Mouse (Mus musculus): ENCODE measurements at regions not wholly inside any gene's neighbourhood (a gene's known extent, or its start where the extent isn't known, plus 50 kb on each side); places are given as distances from the start of the nearest gene placed in this dataset.

DNA sequence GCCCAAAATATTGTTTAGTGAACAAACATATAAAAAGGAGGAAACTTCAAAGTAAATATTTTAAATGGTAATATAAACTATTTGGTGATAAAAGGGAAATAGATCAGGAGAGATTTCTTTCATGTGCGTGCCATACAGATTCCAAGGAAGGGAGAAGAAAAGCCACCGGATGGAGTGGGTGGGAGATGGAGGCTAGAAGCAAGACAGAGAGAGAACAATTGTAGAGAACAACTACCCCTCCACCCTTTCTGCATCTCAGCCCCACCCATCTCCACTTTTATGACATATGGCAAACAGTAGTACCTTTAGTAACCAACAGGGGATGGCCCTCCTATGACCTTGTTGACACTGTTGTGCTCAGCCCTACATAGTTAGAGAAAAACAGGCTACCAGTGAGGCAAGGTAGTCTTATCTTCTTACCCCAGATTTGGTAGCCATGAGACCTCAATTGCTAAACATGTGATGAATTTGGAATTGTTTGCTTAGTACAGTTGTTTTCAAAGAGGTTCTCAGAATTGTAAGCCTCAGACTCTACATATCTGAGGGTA is 516.9 kb upstream of the A1bg start:
- no peaks in the 10 kb centered on the region for H3K4me1 ChIP-seq (ENCODE audit: control insufficient read depth, insufficient read depth, low read length)
- H3K27me3 ChIP-seq (ENCODE audit: control insufficient read depth, insufficient read depth, low read length), result no peaks in the 10 kb centered on the region
- no peaks in the 10 kb centered on the region for H3K9me3 ChIP-seq (ENCODE audit: control insufficient read depth, low read length)
- TF ChIP-seq POLR2A (IDR thresholded peaks at IDR 0.05; ENCODE audit: borderline replicate concordance, extremely low read depth, insufficient read depth, insufficient read length), result no peak
- WGBS, result 79% methylated on average over 2 of the region's 2 CpGs
- no peak overlapping the region for H3K4me3 ChIP-seq (replicated peaks; ENCODE audit: low read length)
- H3K36me3 ChIP-seq (ENCODE audit: control insufficient read depth, insufficient read depth, low read length), result no peaks in the 10 kb centered on the region
- no peak overlapping the region for H3K4me2 ChIP-seq (replicated peaks; ENCODE audit: low read depth, low read length, severe bottlenecking)
- DNase-seq (ENCODE audit: low spot score) (no peak), ATAC-seq (ENCODE audit: low FRiP score, low read depth) (no peak)
- H3K27ac ChIP-seq (replicated peaks; ENCODE audit: low read depth, low read length), result no peak overlapping the region
- H3K9ac ChIP-seq (ENCODE audit: low read depth, low read length, severe bottlenecking), result no peak overlapping the region

DNA sequence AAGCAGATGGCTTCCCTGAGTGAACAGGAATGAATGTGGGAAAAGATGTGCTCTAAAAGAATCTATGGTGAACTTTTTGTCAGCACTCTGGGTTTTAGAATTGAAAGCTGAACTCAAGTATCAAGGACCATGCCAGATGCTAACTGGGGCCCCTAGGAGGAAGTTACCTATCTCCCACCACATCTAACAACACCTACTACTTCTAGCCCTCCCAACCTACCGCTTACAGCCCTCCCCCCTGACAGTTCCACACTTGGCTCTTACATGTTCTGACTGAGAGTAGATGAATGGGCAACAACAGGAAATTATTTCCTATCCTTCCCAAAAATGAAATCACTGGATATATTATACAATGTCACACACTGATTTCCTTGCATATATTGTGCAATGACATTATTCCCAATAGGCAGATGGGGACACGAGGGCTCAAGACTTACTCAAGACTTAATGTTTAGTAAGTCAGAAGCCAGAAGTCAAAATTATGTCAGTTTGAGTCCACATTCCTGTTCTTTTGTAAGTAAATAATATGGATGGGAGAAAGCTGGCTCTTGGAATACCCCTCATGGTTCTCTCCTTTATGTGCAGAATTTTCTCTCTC is 506.1 kb upstream of the A1bg start:
- no peak overlapping the region for H3K4me2 ChIP-seq (replicated peaks; ENCODE audit: low read depth, low read length, severe bottlenecking)
- no peak overlapping the region for H3K4me3 ChIP-seq (replicated peaks; ENCODE audit: low read length)
- no peaks in the 10 kb centered on the region for H3K27me3 ChIP-seq (ENCODE audit: control insufficient read depth, insufficient read depth, low read length)
- H3K9me3 ChIP-seq (ENCODE audit: control insufficient read depth, low read length), result no peaks in the 10 kb centered on the region
- H3K4me1 ChIP-seq (ENCODE audit: control insufficient read depth, insufficient read depth, low read length), result no peaks in the 10 kb centered on the region
- no peak overlapping the region for H3K9ac ChIP-seq (ENCODE audit: low read depth, low read length, severe bottlenecking)
- no peaks in the 10 kb centered on the region for H3K36me3 ChIP-seq (ENCODE audit: control insufficient read depth, insufficient read depth, low read length)
- no peak overlapping the region for H3K27ac ChIP-seq (replicated peaks; ENCODE audit: low read depth, low read length)
- no peak for DNase-seq (ENCODE audit: low spot score)
- no peak for TF ChIP-seq POLR2A (IDR thresholded peaks at IDR 0.05; ENCODE audit: borderline replicate concordance, extremely low read depth, insufficient read depth, insufficient read length)
- 89% methylated on average over 2 of the region's 2 CpGs for WGBS
- ATAC-seq (ENCODE audit: low FRiP score, low read depth), result no peak

DNA sequence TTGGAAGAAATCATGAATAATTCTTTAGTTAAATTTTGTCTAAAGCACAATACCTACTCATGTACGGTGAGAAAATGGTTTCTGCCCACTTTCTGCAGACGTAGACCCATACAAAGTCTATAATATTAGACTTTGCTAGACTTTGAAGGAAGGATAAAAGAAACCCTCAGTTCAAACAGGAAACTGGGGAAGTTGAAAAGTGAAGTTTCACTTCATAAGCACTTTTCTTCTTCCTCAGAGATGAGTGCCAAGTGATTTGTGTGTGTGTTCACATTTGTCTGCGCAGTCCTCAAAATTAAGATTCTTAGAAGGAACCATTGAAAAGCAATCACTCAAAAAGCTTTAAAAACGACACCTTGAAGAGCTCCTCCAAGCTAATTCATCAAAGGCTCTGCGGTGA is 500.2 kb upstream of the A1bg start:
- Histone ChIP-seq H3K27me3 (ENCODE audit: control insufficient read depth, insufficient read depth, low read length) (no peaks in the 10 kb centered on the region), H3K9ac (ENCODE audit: low read depth, low read length, severe bottlenecking) (no peak overlapping the region), H3K4me1 (ENCODE audit: control insufficient read depth, insufficient read depth, low read length) (no peaks in the 10 kb centered on the region), H3K27ac (replicated peaks; ENCODE audit: low read depth, low read length) (no peak overlapping the region), H3K4me3 (replicated peaks; ENCODE audit: low read length) (no peak overlapping the region), H3K36me3 (ENCODE audit: control insufficient read depth, insufficient read depth, low read length) (no peaks in the 10 kb centered on the region), H3K9me3 (ENCODE audit: control insufficient read depth, low read length) (no peaks in the 10 kb centered on the region), H3K4me2 (replicated peaks; ENCODE audit: low read depth, low read length, severe bottlenecking) (no peak overlapping the region)
- no peak for ATAC-seq (ENCODE audit: low FRiP score, low read depth)
- 56% methylated on average over 5 of the region's 5 CpGs for WGBS
- no peak for TF ChIP-seq POLR2A (IDR thresholded peaks at IDR 0.05; ENCODE audit: borderline replicate concordance, extremely low read depth, insufficient read depth, insufficient read length)
- no peak for DNase-seq (ENCODE audit: low spot score)

DNA sequence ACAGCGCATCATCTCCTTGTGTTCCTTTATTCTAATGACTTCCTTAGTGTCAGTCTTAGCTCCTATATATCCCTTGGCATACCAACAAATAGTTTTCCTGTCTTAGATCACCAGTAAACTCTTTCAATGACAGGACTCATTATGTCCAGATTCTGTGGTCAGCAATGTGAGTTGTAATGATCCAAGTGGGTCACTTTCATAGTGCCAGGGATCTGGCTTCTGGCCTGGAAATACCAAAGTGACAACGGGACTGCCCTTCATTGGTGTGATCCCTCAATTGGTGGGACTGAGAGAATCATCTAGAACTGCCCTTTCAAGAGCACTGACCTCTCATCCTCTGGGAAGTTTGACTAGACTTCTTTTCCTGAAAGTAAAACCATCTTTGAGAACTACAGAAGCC is 494.7 kb upstream of the A1bg start:
- H3K9ac ChIP-seq (ENCODE audit: low read depth, low read length, severe bottlenecking), result no peak overlapping the region
- H3K36me3 ChIP-seq (ENCODE audit: control insufficient read depth, insufficient read depth, low read length), result no peaks in the 10 kb centered on the region
- no peaks in the 10 kb centered on the region for H3K27me3 ChIP-seq (ENCODE audit: control insufficient read depth, insufficient read depth, low read length)
- no peak for TF ChIP-seq POLR2A (IDR thresholded peaks at IDR 0.05; ENCODE audit: borderline replicate concordance, extremely low read depth, insufficient read depth, insufficient read length)
- whole genome bisulfite sequencing, result 89% methylated on average over 2 of the region's 2 CpGs
- no peak overlapping the region for H3K4me2 ChIP-seq (replicated peaks; ENCODE audit: low read depth, low read length, severe bottlenecking)
- H3K27ac ChIP-seq (replicated peaks; ENCODE audit: low read depth, low read length), result no peak overlapping the region
- no peaks in the 10 kb centered on the region for H3K9me3 ChIP-seq (ENCODE audit: control insufficient read depth, low read length)
- H3K4me1 ChIP-seq (ENCODE audit: control insufficient read depth, insufficient read depth, low read length), result no peaks in the 10 kb centered on the region
- H3K4me3 ChIP-seq (replicated peaks; ENCODE audit: low read length), result no peak overlapping the region
- no peak for ATAC-seq (ENCODE audit: low FRiP score, low read depth)
- DNase-seq (ENCODE audit: low spot score), result no peak

DNA sequence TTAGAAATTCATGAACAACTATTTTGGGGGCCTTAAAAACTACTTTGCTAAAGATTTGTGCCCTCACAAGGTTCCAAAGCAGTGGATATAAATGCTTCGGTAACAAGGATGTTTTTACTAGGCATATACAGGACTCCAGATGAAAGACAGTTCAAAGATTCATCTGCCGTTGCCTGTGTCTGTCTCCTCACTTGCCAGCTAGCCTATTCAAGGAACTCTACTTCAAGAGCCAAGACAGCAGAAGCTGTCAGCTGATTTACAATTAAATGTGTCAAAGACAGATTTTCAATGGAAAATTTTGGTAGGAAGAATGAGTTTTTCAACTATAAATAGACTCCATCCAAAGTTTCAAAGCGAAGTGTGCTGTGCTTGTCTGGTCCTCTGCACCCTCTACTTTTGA is 494.0 kb upstream of the A1bg start:
- Histone ChIP-seq H3K4me3 (replicated peaks; ENCODE audit: low read length) (no peak overlapping the region), H3K27me3 (ENCODE audit: control insufficient read depth, insufficient read depth, low read length) (no peaks in the 10 kb centered on the region), H3K4me2 (replicated peaks; ENCODE audit: low read depth, low read length, severe bottlenecking) (no peak overlapping the region), H3K27ac (replicated peaks; ENCODE audit: low read depth, low read length) (no peak overlapping the region), H3K4me1 (ENCODE audit: control insufficient read depth, insufficient read depth, low read length) (no peaks in the 10 kb centered on the region), H3K9me3 (ENCODE audit: control insufficient read depth, low read length) (no peaks in the 10 kb centered on the region), H3K36me3 (ENCODE audit: control insufficient read depth, insufficient read depth, low read length) (no peaks in the 10 kb centered on the region), H3K9ac (ENCODE audit: low read depth, low read length, severe bottlenecking) (no peak overlapping the region)
- ATAC-seq (ENCODE audit: low FRiP score, low read depth) (no peak), DNase-seq (ENCODE audit: low spot score) (no peak)
- TF ChIP-seq POLR2A (IDR thresholded peaks at IDR 0.05; ENCODE audit: borderline replicate concordance, extremely low read depth, insufficient read depth, insufficient read length), result no peak
- WGBS, result 66% methylated on average over 3 of the region's 3 CpGs
